Mouse (Mus musculus): ENCODE measurements at regions not wholly inside any gene's neighbourhood (a gene's known extent, or its start where the extent isn't known, plus 50 kb on each side); places are given as distances from the start of the nearest gene placed in this dataset.

DNA sequence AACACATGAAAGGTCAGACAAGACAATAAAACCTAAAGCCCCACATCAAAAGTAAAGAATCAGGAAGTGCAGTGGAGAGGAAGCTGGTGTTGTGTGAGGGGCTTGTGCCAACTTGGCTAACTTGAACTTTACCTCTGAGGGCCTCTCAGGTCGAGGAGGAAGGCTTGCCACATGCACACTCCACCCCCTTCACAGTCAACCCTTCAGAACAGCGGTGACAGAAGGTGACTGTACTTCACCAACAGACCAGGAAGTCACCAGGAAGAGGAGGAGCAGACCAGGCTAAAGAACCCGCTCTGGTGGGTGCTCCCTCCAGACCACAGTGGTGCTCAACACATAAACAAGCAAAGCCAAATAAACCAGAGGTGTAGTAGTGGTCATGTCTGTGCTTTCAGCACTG lies 341.0 kb downstream of the Zfp706 start:
- peak; percentile 62 to 74 for DNase-seq

DNA sequence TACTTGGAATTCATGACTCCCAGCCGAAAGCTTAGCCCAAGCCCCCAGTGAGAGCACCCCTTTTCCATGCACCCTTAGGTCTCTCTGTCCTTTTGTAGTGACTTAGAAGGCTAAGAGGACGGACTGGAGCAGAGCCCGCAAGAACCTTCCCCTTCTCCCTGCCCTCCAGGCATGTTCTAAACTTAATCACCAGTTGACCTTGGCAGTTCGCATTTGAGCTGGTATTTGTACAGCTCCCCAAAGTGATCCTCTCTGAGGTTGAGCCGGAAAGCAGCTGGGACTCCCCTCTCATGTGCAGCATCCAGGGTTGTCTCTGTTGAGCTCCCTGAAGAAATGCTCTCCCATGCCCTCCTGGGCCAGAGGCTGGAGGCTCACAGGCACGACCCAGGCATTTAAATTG lies 343.2 kb downstream of the Zfp706 start:
- DNase-seq: no peak

GRCm38 (mm10) chr15:36660986-36661385 lies 346.6 kb downstream of the Zfp706 start:
- DNase-seq: no peak

Measured in lung, postnatal 4 days (tissue).